Mouse (Mus musculus) urinary bladder, postnatal 10 days (tissue): ENCODE measurements around the gene Acsf3.

Experiments
- DNase-seq: peaks from one replicate; pipeline ENCODE4 v3.0.0; 2022; ENCODE audit warnings: low spot score

Gene Acsf3

DNA sequence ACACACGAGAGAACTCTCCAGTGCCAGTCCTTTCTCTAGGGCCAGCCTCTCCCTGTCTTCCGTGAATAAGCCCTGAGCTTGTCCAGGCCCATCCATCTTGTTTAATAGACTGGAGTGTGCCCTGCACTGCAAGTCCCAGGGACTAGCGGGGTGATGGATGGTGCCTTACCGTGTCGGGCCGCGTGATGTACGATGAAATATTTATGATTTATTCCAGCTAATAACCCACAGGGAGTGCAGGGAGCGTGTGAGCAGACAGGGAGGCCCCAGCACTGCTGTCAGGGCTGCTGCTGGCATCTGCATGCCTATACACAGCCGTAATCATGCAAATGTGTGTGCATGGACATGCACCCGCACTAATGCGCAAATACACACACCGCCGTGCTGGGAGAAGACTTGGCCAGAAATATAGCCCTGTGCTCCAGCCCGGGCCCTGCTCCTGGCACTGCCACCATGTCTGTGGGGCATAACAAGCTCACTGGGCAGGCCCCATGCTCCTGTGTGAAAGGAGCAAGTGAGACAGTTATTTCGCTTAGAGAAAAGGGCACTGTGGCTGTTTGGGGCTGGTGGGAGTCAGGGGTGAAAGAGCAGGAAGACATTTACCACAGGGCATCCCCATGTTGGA, 36.7 kb downstream of the Acsf3 start:
- no peak for DNase-seq

DNA sequence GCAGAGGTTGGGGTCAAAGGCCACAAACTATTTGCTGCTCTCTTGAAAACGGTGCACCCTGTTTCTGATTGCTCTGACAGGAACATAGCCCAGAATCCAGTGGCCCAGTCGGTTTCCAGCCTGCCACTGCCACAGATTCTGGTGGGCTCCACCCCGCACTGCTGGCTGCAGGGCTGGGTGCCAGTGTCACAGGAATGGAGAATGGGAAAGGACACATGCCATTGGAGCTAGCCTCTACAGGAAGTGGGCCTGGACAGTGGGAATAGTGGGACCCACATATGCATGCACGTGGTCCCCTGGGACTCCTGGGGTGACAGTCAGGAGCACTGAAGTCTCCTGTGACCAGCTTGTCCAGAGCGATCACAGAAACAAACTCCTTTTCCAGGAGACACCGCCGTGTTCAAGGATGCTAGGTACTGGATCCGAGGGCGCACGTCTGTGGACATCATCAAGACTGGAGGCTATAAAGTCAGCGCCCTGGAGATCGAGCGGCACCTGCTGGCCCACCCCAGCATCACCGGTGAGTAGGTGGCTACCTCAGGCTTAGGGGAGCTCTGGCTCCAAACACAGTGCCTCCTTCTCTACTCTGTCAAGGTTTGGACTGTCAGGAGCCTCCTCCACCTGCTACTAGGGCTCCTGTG, 37.4 kb downstream of the Acsf3 start:
- DNase-seq: no peak

DNA sequence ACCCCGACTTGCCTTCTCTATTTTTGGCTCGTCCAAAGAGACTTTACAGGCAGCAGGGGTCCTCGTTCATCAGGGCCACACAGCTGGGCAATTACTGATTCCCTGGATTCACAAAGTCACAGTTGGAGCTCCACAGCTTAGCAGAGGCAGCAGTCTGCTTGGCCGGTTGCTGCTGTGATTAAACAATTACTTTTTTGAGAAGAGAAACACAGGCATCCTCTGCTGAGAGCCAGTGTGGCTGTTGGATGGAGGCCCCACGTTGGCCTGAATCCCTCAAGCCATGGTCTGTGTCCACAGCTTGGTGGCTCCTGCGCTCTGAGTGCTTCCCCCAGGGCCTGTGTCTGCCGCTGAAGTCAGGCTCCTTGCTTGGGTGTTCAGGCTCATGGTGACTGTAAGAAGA, 39.3 kb downstream of the Acsf3 start:
- no peak for DNase-seq

DNA sequence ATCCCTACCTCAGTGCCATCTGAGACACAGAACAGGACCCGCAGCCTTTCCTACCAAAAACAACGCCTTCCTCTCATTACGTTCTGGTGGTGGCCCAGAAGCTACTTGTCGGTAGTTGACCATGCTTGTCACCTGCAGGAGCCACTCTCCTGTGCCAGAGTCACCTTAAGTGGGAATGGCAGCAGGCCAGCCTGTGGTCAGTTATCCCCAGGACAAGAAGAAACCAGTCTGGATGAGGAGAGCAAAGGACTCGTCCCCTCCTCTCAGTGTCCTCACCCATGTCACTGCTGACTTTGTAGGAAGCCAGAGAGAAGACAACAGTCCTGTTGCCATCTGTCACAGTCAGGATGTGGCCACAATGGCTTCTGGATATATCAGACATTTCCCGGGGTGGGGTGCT, 41.7 kb downstream of the Acsf3 start:
- DNase-seq: no peak

DNA sequence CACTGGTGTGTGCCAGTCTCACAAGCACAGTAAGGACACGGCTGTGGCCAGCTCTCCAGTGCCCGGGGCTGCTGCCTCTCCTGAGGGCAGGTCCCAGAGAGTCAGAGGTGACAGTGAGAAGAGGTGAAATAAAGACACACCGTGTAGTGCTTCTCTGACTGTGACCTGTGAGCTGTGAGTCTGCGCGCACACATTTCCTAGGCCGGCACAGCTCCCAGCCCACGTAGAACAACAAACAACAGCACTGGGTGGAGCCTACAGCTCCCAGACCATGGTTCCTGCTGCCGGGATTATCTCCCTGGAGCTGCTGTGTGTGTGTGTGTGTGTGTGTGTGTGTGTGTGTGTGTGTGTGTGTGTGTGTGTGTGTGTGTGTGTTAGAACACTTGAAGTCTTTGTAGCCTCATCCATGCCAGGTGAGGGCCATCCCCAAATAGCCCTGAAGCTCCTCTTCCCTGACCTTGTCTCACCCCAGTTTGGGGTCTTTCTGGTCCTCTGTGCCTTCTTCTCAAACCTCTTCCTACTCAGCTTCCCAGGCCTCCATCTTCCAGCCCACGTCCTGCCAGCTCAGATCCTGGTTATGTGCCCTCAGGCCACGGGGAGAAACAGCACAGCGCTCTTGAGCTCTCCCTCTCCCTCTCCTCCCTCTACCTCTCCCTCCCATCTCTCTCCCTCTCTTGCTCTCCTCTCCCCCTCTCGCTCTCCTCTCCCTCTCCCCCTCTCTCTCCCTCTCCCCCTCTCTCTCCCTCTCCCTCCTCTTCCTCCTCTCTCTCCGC, 42.6 kb downstream of the Acsf3 start:
- DNase-seq: no peak

DNA sequence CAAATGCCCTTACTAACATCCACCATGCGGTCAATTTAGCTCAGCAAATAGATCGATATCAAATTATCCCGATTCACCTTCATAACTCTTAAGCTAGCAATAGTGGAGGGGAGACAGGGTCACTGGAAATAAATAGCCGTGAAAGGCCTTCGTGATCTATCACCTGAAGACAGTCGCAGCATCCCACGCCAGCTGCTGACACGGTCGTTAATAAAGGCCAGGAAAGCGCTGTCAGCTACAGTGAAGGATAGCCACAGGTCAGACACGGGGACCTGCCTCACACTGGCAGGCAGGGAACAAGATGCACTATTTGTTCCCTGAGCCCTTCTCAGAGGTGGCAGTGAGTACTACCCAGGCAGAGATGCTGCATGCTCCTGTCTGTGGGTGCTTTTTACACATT, 44.5 kb downstream of the Acsf3 start:
- DNase-seq: no peak

DNA sequence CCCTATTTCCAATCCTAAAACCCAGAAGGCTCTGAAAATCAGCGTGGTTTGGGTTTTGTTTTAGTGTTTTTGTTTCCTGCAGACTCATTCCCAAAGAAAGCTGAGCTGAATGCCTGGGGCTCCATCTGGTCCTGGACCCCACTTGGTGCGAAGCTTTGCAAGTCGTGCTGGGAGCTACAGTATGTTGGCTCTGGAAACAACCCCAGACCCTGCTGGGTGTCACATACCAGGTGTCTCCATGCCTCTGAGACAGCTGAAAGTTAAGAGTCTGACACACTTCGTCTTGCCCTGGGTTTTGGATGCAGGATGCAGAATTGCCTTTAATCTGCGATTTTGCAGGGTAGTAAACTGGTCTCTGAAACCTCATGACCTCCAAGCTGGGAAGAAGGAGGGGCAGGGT, 49.3 kb downstream of the Acsf3 start:
- DNase-seq: no peak

DNA sequence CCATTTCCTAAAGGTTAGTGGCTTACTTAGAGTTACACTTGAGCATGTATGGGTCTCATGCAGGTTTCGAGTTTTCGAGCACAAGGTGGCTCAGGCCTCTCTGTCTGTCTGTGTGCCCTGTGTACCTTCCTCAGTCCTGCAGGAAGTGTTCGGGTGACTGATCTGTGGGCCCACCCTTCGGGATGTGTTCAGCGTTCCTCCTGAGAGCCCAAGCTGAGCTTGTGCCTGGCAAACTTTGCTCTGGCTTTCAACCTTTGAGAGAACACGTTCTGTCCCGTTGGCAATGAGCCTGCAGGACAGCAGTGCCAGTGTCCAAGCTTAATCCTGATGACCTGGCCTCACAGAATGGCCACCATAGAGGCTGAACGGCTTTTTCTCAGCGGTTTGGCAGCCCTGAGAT, 49.7 kb downstream of the Acsf3 start:
- no peak for DNase-seq

DNA sequence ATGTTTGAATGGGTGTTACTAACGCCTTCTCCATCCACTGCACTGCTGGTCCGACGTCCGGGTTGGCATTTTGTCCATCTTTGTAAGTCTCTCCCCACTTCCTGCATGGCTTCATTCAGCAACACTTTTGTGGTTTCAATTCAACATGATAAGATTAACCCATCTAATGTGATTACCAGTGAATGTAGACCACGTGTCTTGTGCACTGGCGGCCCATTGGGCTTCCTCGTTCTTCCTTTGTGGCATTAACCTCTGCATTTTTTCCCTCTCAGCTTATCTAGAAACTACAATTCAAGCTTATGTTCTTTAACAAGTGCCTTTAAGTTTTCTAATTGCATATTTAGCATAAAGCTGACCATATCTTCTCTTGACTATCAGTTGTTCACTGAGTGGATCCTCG, 50.1 kb downstream of the Acsf3 start:
- DNase-seq: no peak

DNA sequence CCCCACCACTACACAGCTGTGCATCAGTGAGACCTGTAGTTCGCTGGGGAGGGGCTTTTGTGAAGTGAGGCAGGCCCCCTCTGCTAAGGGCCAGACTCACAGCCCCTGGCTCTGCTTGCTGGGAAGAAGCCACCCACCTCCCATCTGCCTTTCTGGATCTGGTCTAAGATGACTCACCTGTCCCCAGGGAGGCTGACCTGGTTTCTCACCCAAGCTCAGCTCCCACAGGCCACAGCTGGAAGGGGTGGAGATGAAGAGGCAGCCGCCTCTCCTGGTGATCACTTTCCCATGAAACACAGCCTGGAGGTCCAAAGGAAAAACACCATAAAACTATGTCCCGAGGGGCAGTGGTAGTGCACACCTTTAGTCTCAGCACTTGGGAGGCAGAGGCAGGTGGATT, 54.1 kb downstream of the Acsf3 start:
- no peak for DNase-seq

DNA sequence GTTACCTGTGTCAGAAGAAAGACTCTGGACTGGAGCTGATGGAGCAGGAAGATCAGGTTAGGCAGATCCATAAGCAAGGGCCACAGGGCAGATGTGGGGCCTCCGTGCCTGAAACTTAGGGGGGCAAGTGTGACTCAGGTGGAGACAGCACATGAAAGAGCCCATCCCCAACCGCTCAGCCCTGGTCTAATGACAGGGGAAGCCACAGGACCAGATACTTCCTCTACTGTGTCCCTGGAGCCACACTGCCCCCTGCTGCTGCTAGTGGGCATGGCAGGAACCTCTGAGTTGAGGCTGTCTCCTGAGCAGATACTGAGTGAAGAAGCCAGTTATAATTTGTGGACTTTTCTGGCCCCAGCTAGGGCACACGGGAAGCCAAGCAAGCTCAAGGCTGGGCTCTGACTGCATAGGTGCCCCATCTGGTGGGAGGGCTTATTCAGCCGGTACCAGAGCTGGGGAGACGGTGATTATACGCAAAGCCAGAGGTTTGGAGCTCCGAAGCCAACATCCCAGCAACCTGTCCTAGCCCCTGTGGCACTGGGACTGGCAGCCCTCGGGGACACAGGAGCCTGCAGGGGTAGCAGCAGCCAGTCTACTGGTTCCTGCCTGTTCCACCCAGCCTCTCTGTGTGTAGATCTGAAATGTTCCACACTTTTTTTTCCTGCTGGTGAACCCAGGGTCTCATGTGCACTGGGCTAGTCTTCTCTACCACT, 55.2 kb downstream of the Acsf3 start:
- DNase-seq: peak; percentile 74

DNA sequence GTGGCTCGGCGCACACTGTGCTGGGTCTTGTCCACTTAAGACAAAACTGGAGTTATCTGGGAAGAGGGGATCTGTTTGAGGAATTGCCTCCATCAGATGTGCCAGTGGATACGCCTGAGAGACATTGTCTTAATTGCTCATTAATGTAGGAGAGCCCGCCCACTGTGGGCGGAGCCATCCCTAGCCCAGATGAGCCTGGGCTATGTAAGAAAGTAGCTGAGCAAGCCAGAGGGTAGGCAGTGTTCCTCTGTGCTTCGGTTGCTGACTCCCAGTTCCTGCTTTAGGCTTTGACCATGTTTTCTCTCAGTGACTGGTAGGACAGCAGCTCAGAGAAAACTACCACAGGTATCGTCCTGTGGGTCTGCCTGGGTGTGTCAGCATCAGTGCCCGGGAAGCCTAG, 59.1 kb downstream of the Acsf3 start:
- no peak for DNase-seq

DNA sequence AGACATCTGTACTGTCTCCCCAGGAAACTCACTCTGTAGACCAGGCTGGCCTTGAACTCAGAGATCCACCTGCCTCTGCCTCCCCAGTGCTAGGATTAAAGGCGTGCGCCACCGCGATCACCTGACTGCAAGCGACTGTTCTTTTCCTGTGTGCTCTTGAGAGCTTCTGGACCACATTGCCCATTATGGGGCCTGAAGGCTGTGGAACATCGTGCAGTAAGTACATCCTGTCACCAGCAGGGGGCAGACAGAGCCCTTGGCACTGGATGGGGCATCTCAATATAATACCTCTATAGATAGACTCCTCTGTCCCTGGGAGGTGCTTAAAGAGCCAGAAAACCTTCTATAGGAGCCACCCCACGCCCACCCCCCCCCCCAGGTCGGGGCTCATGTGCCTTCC, 59.7 kb downstream of the Acsf3 start:
- peak; percentile 37 for DNase-seq

DNA sequence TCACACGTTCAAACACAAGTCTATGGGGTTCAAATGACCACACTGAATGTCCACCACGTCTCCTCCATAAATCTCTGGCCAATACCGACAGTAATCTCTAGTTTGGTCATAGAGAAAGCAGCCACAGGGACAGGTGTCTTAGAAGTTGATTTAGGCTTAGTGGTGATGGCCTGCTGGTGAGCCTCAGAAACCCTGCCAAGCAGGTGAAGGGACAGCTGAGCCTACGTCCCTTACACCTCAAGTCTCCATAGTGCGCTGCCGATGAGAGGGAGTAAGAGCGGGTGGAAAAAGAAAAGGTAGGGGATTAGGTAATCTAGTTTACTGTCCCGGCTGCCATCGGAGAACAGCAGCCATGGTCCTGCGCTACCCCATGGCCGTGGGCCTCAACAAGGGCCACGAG, 60.9 kb downstream of the Acsf3 start:
- DNase-seq: no peak

DNA sequence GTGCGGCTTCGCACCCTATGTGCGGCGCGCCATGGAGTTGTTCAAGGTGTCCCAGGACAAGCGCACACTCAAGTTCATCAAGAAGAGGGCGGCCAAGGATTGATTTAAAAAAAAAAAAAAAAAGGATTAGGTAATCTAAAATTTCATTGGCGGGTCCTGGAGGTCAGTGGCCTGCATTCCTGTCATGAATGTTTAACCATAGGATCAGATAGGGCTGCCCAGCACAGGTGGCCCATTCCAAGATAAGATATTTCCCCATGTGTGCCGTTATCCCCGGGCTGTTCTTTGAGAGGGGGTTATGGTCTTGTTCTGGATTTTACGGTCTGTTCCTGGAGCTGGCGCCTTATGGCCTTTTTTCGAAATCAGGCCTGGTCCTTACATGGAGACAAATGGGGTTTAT, 61.4 kb downstream of the Acsf3 start:
- DNase-seq: no peak

DNA sequence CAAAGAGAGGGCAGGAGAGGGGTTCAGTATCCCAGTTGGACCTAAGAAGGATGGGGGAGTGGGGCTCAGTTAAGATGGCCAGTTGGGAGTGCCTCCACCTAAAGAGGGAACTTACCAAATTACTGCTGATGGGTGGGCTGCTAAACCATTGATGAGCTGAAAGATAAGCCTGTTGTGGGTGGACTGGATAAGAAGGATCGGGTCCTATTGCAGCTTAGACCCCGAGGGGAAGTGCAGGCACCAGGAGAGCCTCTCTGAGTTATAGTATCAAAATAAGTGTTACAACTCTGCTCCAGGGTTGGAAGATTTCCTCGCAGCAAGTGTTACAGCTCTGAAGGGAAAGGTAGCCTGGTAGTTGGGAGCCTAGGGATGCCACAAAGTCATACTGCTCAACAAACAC, 68.9 kb downstream of the Acsf3 start:
- DNase-seq: no peak

DNA sequence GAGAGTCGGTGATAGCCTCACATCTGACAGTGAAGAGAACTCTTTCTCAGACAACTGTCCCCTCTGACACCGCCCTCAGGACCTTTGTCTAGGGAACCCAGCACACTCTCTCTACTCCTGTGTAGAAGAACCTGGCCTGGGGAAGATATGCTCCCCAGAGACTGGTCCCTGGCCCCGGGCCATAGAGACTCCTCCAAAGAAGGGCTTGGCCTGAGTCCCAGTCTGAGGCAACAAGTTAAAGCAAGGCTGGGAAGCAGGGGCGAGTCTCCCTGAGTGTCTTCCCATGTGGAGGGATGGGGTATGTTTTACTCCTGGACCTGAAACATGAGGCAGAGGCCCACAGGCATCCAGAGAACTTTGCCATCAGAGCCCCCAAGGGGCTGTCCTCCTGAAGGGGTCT, 70.4 kb downstream of the Acsf3 start:
- DNase-seq: no peak

DNA sequence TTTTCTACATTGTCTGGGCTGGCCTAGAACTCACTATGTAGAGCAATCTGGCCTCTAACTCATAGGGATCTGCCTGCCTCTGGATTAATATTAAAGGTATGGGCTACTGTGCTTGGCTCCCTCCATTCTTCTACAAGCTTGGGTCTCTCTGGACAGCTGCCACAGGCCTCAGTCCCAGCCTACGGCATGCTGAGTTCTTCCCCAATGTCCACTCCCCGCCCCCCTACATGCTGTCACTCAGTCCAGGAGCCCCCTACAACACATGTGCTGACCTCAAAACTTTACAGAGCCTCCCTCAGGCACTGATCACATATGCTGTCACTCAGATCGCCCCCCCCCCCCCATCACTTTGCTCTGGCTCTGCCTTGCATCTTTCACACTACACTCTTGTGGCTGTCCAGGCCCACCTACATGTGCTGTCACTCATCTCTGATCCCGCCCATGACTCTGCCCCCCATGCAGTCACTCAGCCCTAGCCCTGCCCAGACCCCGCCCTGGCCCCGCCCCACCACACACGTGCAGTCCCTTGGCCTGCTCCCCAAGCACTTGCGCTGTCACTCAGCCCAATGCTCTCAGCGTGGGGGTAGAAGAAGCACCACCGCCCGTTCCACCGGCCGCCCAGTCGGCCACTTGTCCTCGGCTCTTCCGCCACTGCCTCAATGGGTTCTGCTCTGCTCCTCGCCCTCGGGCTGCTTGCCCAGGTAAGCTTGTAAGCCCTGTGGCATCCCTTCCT, 72.7 kb downstream of the Acsf3 start, which contains the start of gene Cdh15:
Gene Cdh15, plus strand, starts transcription at position 138 of the 733 bp plus-strand sequence.
- no peak for DNase-seq

DNA sequence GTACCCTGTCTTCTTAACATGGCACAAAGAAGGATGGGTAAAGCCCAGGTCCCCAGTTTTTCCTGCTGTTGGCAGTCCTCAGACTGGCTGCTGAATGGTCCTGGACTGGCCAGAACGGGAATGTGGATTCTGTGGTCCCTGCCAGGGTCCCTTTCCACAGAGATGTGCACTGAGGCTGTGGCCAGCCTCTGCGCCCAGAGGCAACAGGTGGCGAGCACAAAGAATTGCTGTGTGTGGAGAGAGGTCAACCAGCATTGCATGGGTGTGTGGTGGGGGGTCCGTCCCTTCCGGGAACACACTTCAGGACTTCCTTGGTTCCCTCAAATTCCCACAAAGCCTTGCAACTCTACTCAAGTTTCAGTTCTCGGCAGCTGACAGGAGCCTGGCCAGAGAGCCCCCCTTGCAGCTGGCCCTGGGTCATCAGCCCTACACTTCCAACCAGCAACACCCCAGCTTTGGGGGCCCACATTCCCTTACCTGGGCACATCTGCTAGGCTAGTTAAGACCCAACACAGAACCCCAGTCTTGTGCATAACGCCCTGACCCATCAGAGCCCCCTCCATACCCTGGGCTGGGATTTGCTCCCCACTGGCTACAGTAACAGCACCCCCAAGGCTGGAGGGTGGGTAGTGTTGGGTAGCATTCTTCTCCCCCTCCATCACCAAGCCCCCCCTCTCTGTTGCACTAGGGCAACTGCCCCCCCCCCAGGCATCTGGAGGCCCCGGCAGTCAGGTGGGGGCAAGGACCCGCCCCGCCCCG, 74.0 kb downstream of the Acsf3 start:
- no peak for DNase-seq

DNA sequence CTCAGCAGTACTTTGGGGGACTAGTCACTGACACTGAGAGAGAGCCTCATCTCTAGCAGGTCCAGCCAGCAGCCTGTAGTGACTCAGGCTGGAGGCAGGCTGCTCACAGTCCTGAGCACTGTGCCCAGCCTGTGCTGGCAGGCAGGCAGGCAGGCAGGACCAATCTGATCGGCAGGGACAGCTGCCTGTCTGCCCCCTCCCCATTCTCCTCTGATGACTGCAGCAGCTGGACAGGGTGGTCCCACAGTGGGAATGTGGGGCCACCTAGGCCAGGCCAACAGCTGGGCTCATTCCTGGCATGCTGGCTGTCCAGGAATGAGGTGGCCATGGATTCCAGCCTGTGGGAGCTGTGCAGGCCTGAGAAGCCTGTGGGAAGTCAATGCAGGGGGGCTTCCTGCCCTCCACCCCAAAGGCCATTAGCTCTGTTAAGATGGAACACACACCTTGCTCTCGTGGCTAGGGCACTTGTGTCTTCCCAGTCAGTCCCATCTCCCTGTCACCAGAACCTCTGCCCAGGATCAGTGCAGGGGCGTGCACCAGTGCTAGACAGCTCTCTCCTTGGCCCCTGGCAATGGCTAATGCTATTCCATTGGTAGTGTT, 75.5 kb downstream of the Acsf3 start:
- no peak for DNase-seq
